Mouse (Mus musculus) kidney, embryonic 14.5 days (tissue): ENCODE data around the gene Psors1c2. TPM values are rescaled to one million over a fixed set of nuclear protein-coding genes. Genes with fewer than 3 reads are reported as not detected.
A peak's percentile ranks its signal among the peaks of the same experiment; 100 is the strongest.
"Not testable (repeated sequence)": the region's sequence is repeated elsewhere in the genome, so short reads cannot be mapped to it uniquely, and the experiment has no call there.

ENCODE experiments used
- ATAC-seq: fragments of 200-750 bp; cut with Nextera tagmentation; 2 replicates; pipeline ENCODE4 v1.8.0; 2017; ENCODE audit warnings: moderate number of reproducible peaks, mild to moderate bottlenecking, moderate TSS enrichment, moderate library complexity; ENCODE audit not compliant: low FRiP score, low TSS enrichment
- H3K27ac ChIP-seq: fragments of 300-500 bp; sonication (generic); 2 replicates; pipeline ENCODE4 v1.5.1; 2014; ENCODE audit warnings: low read depth, mild to moderate bottlenecking, low read length, moderate library complexity, mixed read lengths
- H3K27me3 ChIP-seq: fragments of 300-500 bp; sonication (generic); 2 replicates; pipeline ENCODE4 v1.6.1; 2014; ENCODE audit warnings: mild to moderate bottlenecking, low read length; ENCODE audit not compliant: control insufficient read depth, insufficient read depth
- H3K36me3 ChIP-seq: fragments of 300-500 bp; sonication (generic); 2 replicates; pipeline ENCODE4 v1.6.1; 2014; ENCODE audit warnings: low read length, mixed read lengths; ENCODE audit not compliant: control insufficient read depth, insufficient read depth
- H3K4me1 ChIP-seq: fragments of 300-500 bp; sonication (generic); 2 replicates; pipeline ENCODE4 v1.6.1; 2014; ENCODE audit warnings: low read length, mixed read lengths; ENCODE audit not compliant: control insufficient read depth, insufficient read depth
- H3K4me2 ChIP-seq: fragments of 300-500 bp; sonication (generic); replicated peaks from 2 replicates; pipeline ENCODE4 v1.6.1; 2014; ENCODE audit warnings: low read depth, mild to moderate bottlenecking, low read length
- H3K4me3 ChIP-seq: fragments of 300-500 bp; sonication (generic); 2 replicates; pipeline ENCODE4 v1.5.1; 2014; ENCODE audit warnings: mild to moderate bottlenecking, low read length
- H3K9ac ChIP-seq: fragments of 300-500 bp; sonication (generic); 2 replicates; pipeline ENCODE4 v1.6.1; 2014; ENCODE audit warnings: low read depth, mild to moderate bottlenecking, low read length, moderate library complexity
- H3K9me3 ChIP-seq: fragments of 300-500 bp; sonication (generic); 2 replicates; pipeline ENCODE4 v1.6.1; 2016; ENCODE audit warnings: low read length; ENCODE audit not compliant: control insufficient read depth
- WGBS: fragments of 180-500 bp; shearing (Covaris S2); extraction: QIAGEN DNeasy Blood & Tissue Kit; methylation state at CpG from one replicate; pipeline ENCODE4 v1.1.7; 2014; 5-methylcytosine and 5-hydroxymethylcytosine counted together
- polyA plus RNA-seq: library from polyadenylated mRNA; unstranded; fragments of >200 nt; fragmentation: Nextera tagmentation; extraction: Ambion mirVana; gene quantifications from 2 replicates; pipeline ENCODE4 v1.2.1, GENCODE M21; 2014

Psors1c2 gene
- polyA plus RNA-seq, 1 experiment from 2014 or later, result 0.79 TPM

DNA sequence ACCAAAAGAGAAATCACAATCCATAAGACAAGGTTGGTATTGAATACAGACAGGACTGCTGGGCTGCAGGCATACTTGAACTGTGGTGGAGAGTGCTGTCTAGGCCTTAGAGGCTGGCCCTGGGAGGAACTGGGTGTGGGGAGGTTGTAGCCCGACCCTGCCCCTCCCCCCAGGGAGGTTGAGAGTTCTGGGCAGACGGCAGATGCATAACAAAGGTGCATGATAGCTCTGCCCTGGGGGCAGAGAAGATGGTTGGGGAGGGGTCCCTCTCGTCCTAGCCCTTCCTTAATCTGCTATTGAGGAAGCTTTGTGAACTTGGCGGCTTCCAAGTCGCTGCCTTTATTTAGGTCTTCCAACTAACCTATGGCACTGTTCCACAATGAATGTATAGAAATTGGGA lies 29.2 kb upstream of the Psors1c2 start:
- no peaks in the 10 kb centered on the region for H3K9me3 ChIP-seq
- no peak overlapping the region for H3K4me2 ChIP-seq
- no peak for ATAC-seq
- peaks cover 28% of the 10 kb centered on the region for H3K27me3 ChIP-seq
- H3K9ac ChIP-seq, result no peak overlapping the region
- WGBS, result 34% methylated on average over 5 of the region's 5 CpGs
- no peaks in the 10 kb centered on the region for H3K4me1 ChIP-seq
- H3K36me3 ChIP-seq, result no peaks in the 10 kb centered on the region
- H3K27ac ChIP-seq, result no peak overlapping the region
- H3K4me3 ChIP-seq, result no peak overlapping the region

DNA sequence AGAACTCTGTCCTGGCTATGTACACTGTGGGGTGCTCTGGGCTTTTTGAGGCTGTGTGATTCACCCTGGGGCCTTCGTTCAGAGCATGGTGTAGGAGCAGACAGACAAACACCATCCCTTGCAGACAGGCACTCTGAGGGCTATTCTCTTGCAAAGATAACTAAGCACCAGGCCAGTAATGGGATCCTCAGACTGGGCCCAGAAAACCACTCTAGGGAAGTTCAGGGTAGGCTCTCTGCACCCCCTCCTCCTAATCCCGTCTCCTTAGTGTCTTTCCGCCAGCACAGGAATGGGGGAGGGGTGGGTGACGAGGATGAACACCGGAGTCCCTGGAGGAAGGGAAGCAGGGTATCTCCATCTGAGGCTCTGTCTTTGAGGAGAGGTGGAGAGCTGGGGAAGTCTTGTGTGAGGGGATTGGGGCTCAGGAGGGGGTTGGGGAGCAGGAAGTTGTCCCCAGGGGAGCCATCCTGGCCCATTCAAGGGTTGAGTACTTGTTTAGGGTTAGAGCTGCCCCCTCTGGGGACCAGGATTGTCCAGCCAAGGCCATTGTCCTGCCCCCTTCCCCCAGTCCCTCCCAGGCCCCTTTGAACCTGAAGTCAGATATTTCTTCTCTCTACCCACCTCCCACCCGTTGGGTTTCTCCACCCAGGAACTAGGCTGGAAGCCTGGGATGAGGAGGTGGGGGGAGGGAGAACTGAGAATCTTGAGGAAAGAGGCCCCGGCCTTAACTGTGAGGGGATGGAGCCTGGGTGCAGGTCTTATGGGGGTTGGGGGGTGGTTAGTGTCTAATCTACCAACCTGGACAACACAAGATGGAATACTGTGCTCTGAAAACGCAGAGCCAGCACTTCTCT lies 28.1 kb upstream of the Psors1c2 start:
- Histone ChIP-seq H3K4me3 (no peak overlapping the region), H3K36me3 (no peaks in the 10 kb centered on the region), H3K4me1 (no peaks in the 10 kb centered on the region), H3K9me3 (no peaks in the 10 kb centered on the region), H3K9ac (no peak overlapping the region), H3K4me2 (no peak overlapping the region), H3K27ac (no peak overlapping the region), H3K27me3 (peaks cover 30% of the 10 kb centered on the region)
- WGBS, result 28% methylated on average over 8 of the region's 8 CpGs
- no peak for ATAC-seq

DNA sequence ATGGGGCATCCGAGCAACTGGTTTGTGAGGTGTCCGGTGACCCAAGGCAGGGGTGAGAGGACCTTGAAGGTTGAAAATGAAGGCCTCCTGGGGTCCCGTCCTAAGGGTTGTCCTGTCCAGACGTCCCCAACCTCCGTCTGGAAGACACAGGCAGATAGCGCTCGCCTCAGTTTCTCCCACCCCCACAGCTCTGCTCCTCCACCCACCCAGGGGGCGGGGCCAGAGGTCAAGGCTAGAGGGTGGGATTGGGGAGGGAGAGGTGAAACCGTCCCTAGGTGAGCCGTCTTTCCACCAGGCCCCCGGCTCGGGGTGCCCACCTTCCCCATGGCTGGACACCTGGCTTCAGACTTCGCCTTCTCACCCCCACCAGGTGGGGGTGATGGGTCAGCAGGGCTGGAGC lies 27.2 kb upstream of the Psors1c2 start, which contains the start of gene Pou5f1:
TSS of gene Pou5f1 (plus strand) at position 243 of the 400 bp plus-strand sequence.
- H3K9me3 ChIP-seq, result no peaks in the 10 kb centered on the region
- WGBS, result 47% methylated on average over 13 of the region's 13 CpGs
- H3K27ac ChIP-seq, result no peak within 1 kb of the TSS
- no peak within 1 kb of the TSS for H3K4me2 ChIP-seq
- no peaks in the 10 kb centered on the region for H3K36me3 ChIP-seq
- H3K9ac ChIP-seq, result no peak within 1 kb of the TSS
- peaks cover 30% of the 10 kb centered on the region for H3K27me3 ChIP-seq
- H3K4me1 ChIP-seq, result no peaks in the 10 kb centered on the region
- ATAC-seq, result no peak
- H3K4me3 ChIP-seq, result no peak within 1 kb of the TSS

DNA sequence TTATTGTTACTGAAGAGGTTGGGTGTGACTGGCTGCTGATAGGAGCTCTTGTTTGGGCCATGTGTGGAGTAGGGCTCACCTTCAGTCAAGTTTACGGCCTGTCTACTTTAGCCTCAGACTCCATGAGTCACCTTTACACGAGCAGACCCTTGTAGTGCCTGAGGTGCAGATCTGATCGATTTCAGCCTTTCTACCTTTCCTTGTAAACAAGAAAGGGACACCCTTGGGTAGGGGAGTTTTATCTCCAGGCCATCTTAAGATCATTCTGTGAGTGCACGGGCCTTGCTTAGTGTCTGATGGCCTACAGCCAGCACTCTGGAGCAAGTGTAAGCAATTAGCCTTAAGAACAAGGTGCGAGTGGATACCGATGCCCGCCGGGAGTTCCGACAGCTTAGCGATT lies 26.1 kb upstream of the Psors1c2 start:
- no peak overlapping the region for H3K4me2 ChIP-seq
- H3K4me3 ChIP-seq, result no peak overlapping the region
- no peaks in the 10 kb centered on the region for H3K4me1 ChIP-seq
- no peaks in the 10 kb centered on the region for H3K36me3 ChIP-seq
- H3K9ac ChIP-seq, result no peak overlapping the region
- no peak for ATAC-seq
- 16% methylated on average over 10 of the region's 10 CpGs for WGBS
- H3K27me3 ChIP-seq, result peaks cover 30% of the 10 kb centered on the region
- no peaks in the 10 kb centered on the region for H3K9me3 ChIP-seq
- no peak overlapping the region for H3K27ac ChIP-seq

DNA sequence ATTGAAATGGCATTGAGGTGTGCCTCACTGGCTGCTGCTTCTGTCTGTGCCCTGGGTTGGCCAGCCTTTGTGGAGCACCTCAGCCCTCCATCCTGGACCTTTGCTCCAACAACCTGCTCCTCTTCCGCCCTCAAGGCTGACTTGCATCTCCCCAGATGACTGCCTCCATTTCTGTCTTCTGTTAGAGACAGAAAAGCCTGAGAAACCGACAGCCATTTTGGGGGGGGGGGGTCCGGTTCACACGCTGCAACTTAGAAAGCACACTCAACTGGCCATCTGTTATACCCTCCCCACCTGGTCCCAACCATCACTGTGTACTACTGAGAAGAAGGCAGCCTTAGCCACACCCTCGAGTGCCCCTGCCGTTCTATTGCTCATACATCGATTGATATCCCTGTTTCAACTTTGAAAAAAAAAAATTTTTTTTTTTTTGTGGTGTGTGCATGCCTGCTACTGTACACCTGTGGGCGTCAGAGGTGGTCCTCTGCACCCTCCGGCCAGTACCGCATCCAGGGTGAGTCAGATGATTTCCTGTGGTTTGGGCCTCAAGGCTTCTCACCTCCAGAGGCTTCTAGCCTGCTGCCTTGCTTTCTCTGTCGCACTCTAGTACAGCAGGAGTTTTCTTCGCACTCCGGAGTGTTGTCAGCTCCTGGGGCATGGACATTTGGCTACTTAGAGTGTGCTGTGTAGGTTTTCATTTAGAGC lies 25.3 kb upstream of the Psors1c2 start:
- H3K4me3 ChIP-seq, result no peak overlapping the region
- H3K9ac ChIP-seq, result no peak overlapping the region
- no peak for ATAC-seq
- H3K36me3 ChIP-seq, result peaks cover 6% of the 10 kb centered on the region; the same call in 1 of the 2 replicates
- H3K4me1 ChIP-seq, result no peaks in the 10 kb centered on the region
- no peaks in the 10 kb centered on the region for H3K9me3 ChIP-seq
- H3K27me3 ChIP-seq, result peaks cover 30% of the 10 kb centered on the region
- H3K27ac ChIP-seq, result no peak overlapping the region
- no peak overlapping the region for H3K4me2 ChIP-seq
- 24% methylated on average over 13 of the region's 13 CpGs for WGBS

DNA sequence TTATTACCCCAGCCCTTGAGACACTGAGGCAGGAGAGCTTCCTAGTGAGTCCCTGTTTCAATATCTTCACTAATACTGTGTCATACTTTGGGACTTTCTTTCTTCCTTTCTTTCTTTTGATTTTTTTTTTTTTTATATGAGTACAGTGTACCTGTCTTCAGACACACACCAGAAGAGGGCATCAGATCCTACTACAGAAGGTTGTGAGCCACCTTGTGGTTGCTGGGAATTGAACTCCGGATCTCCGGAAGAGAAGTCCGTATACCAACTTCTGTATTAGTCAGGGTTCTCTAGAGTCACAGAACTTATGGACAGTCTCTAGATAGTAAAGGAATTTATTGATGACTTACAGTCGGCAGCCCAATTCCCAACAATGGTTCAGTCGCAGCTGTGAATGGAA lies 24.7 kb upstream of the Psors1c2 start:
- not testable (repeated sequence) for H3K36me3 ChIP-seq, H3K9ac ChIP-seq, H3K4me2 ChIP-seq, H3K27ac ChIP-seq, H3K9me3 ChIP-seq, H3K4me3 ChIP-seq, H3K4me1 ChIP-seq, ATAC-seq
- peaks cover 30% of the 10 kb centered on the region for H3K27me3 ChIP-seq
- 68% methylated on average over 4 of the region's 5 CpGs for WGBS

DNA sequence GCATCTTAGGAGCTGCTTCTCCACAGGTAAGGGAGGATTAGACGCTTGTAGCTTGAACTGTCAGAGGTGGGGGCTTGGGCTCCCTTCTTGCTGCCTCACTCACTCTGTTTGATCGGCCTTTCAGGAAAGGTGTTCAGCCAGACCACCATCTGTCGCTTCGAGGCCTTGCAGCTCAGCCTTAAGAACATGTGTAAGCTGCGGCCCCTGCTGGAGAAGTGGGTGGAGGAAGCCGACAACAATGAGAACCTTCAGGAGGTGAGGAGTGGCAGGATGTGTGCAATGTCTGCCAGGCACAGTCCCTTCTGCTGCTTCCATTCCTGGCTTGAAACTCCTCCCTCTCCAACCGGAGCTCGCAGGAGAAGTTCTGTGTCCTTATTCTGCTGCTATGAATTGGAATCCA lies 23.7 kb upstream of the Psors1c2 start:
- WGBS, result 29% methylated on average over 8 of the region's 8 CpGs
- H3K9ac ChIP-seq, result no peak overlapping the region
- peaks cover 11% of the 10 kb centered on the region; the same call in 1 of the 2 replicates for H3K36me3 ChIP-seq
- peaks cover 30% of the 10 kb centered on the region for H3K27me3 ChIP-seq
- H3K9me3 ChIP-seq, result no peaks in the 10 kb centered on the region
- no peaks in the 10 kb centered on the region for H3K4me1 ChIP-seq
- H3K4me3 ChIP-seq, result no peak overlapping the region
- no peak overlapping the region for H3K4me2 ChIP-seq
- 0 out of 2 replicates have a peak, but pooled peaks have one; percentile 46 for ATAC-seq
- no peak overlapping the region for H3K27ac ChIP-seq

DNA sequence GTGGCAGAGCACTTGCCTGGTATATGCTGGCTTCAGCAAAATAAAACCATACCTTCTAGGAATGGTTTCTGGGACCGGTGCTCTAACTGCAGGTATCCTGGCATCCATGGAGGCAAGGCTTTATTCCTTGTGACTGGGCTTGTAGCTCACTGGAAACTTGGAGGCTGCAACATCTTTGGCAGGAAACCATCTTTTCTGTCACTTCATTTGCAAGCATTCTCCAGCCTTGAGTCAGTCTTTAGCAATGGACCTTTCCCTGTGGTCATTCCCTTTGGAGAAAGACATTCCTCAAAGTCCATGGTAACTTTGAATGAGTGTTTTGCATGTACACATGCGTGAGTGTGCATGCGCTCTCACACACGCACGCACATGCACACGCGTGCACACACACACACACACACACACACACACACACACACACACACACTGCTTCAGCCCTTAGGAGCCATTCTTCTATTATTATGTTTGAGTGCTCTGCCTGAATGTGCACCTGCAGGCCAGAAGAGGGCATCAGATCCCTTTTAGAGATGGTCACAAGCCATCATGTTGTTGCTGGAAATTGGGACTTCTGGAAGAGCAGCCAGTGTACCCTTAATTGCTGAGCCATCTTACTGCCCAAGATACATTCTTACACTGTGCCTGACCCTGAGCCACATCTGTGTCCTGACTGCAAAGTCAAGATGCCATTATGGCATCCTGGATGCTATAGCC lies 19.9 kb upstream of the Psors1c2 start:
- no peak overlapping the region for H3K4me2 ChIP-seq
- peaks cover 13% of the 10 kb centered on the region for H3K4me1 ChIP-seq
- H3K36me3 ChIP-seq, result peaks cover 12% of the 10 kb centered on the region; the same call in 1 of the 2 replicates
- no peak overlapping the region for H3K4me3 ChIP-seq
- H3K27ac ChIP-seq, result no peak overlapping the region
- 98% methylated on average over 7 of the region's 7 CpGs for WGBS
- H3K9me3 ChIP-seq, result no peaks in the 10 kb centered on the region
- no peak for ATAC-seq
- peaks cover 4% of the 10 kb centered on the region; the same call in 1 of the 2 replicates for H3K27me3 ChIP-seq
- no peak overlapping the region for H3K9ac ChIP-seq
